Mouse (Mus musculus) gastrocnemius, postnatal 4 days (tissue): Measurements from ENCODE around the gene Trim25. TPM values are rescaled to one million over a fixed set of nuclear protein-coding genes. Genes with fewer than 3 reads are reported as not detected.

ENCODE experiments used
- DNase-seq, 2 experiments: peaks; one replicate each; pipeline ENCODE4 v3.0.0; 2021 to 2022; ENCODE audit warnings: low spot score in 2 of 2, mixed read lengths in 2 of 2
- long read RNA-seq, 2 experiments: library from polyadenylated mRNA; stranded (forward); transcript quantifications; one replicate each; pipeline ENCODE4 v2.0.0; 2021
- total RNA-seq, 2 experiments: library from RNA; stranded (reverse); gene quantifications; 2 replicates each; pipeline ENCODE4 v1.2.3; 2021

Gene Trim25
- 10 to 100 TPM; 27.9 to 32.3 TPM for total RNA-seq
- long read RNA-seq, experiment 1, full-length matches to known transcripts = 2 of 3 reads
- long read RNA-seq, experiment 1, partial matches to known transcripts = 0 of 3 reads
- long read RNA-seq, experiment 1, other reads (novel, unspliced or antisense) = 1 of 3 reads
- long read RNA-seq, experiment 2, partial matches to known transcripts = 0 of 4 reads
- long read RNA-seq, experiment 2, other reads (novel, unspliced or antisense) = 4 of 4 reads

DNA sequence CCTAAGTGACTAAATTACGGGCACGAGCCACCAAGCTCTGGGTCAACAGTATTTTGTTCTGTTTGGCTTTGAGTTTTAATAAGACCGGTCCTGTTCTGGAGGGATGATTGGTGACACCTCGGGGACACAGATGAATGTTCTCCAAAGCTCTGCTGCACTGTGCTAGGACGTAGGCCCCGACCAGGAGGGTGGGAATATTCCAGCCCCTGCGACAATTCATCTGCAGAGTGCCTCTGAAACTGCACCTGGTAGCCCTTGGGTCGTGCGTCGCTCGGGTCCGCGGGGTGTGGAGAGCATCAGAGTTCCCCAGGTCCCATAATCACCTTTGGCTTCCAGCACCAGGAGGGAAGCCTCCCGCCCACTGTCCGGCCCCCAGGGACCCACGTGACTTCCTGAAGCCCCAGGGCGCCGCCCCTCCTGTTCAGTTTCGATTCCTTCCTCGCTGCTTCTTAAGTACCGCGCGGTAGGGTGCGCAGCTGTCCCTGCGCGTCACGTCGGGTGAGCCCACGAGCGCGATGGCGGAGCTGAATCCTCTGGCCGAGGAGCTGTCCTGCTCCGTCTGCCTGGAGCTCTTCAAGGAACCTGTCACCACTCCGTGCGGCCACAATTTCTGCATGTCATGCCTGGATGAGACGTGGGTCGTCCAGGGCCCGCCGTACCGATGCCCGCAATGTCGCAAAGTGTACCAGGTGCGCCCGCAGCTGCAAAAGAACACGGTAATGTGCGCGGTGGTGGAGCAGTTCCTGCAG is at the start of gene Trim25:
Gene Trim25, plus strand, starts transcription at position 403 of the 749 bp plus-strand sequence.
- peak; percentile 80 to 92 for DNase-seq

DNA sequence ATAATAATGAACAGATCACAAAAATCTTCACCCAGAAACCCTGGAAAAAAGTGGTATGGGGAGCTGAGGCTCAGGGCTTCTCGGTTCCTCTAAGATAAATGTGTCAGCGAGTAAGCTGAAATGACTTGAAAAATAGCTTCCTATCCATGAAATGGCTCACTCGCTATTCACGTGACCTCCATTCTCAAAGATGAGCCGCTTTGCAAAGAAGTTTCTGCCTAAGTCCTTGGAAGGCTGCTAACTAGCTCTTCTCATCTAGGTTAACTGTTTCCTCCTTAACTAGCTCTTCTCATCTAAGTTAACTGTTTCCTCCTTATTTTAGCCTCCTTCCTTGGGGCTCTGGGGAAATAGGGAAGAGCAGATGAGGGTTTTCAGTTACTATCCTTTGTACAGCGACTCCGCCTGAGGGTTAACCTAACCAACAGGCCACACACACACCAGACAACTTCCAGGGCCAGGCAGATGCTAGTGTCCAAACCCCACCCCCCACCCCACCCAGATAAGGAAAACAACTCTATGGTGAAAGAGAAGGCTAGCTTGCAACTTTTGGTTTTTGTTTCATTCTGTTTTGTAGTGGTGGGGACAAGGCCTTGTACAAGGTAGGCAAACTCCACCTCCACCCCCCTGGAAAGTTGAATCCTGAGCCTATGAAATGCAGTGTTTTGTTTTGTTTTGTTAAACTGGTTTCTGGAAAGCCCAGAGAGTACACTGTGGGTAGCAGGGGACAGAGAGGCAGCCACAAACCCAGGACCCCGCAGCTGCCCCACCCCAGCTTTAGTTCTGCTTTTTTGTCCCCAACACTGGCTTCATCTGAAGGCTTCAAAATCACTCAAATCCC is 49.2 kb upstream of the Trim25 start:
- DNase-seq = no peak

DNA sequence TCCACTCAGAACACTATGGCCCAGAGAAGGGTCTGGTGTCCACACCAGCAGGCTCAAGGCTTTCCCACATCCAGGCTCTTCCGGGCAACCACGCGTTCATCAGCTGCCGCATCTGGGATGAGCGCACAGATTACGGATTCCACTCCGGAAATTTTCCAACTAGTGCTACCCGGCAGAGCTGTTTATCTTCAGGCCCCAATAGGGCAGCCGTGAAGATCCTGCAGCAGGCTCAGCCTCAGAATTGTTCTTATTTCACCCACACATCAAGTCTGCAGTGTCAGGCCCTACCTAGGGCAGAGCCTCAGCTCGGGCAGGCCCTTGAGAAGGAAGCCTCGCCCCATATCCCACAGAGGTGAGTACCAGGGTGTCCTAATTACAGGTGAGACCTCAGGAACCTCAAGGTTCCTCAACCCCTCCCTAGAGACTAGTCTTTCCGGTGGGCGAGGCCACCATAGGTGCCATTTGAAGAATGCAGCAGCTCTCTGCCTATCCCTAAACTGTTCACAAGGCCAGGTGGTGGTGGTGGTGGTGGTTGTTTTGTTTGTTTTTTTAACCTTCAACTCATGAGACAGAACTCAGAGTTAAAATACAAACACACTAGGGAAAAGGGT is 48.4 kb upstream of the Trim25 start:
- no peak for DNase-seq

DNA sequence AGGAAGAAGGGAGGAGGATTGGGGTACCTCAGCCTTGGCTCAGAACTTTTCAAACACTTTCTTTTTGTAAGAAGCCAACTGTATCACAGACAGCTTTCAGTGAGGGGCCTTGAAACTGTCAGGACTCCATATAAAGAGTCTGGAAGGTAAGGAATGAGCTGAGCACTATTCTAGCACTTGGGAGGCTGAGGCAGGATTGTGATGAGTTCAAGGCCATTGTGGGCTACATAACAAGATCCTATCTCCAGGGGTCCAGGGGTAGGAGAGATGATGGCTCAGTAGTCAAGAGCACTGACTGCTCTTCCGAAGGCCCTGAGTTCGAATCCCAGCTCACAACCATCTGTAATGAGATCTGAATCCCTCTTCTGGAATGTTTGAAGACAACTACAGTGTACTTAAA is 47.6 kb upstream of the Trim25 start:
- no peak for DNase-seq

DNA sequence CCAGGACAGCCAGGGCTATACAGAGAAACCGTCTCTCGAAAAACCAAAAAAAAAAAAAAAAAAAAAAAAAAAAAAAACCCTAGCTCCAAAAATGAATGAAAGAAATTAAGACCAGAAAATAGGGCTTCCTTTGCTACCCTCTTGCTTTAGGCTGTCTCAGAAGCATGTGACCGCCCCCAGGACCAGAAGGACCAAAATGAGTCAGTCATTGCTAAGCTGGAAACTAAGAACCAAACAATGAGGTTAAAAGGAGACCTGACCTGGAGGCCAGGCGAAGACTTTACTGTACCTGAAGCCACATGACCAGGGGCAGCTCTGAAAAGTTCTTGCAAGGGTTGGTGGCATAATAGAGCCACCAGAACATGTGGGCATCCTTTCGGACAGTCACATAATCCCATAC is 47.1 kb upstream of the Trim25 start:
- no peak for DNase-seq

DNA sequence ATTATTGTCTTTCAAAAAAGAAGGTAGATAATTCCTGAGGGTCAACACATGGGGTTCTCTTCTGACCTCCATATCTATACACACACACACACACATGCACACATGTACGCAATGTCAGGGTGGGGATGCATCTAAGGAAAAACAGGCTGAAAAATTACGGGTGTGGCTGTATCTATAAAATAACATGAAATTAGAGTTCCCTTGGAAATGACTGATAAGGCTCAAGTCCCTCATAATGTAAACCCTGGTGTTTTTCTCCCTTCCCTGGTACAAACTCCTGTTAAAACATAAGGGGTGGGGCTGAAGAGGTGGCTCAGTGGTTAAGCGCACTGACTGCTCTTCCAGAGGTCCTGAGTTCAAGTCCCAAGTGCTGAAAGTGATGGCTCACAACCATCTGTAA is 45.6 kb upstream of the Trim25 start:
- no peak for DNase-seq

DNA sequence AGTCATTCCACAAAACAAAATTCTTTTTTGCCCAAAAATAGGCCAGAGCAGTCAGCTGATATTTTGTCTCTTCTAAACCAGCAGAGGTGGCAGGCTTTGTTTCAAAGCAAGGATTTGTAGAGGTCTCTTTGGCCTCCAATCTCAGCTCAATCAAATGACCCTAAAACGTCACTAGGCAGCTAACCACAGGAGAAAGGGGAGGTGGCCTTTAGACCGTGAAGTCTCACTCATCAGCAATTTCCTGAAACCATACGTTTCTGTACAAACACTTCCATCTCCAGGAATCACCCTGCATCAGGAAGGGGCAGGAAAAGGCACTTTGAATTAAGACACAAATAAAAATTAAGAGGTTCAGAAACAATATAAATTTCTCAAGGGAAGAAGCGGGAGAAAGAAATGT is 44.4 kb upstream of the Trim25 start:
- no peak for DNase-seq

DNA sequence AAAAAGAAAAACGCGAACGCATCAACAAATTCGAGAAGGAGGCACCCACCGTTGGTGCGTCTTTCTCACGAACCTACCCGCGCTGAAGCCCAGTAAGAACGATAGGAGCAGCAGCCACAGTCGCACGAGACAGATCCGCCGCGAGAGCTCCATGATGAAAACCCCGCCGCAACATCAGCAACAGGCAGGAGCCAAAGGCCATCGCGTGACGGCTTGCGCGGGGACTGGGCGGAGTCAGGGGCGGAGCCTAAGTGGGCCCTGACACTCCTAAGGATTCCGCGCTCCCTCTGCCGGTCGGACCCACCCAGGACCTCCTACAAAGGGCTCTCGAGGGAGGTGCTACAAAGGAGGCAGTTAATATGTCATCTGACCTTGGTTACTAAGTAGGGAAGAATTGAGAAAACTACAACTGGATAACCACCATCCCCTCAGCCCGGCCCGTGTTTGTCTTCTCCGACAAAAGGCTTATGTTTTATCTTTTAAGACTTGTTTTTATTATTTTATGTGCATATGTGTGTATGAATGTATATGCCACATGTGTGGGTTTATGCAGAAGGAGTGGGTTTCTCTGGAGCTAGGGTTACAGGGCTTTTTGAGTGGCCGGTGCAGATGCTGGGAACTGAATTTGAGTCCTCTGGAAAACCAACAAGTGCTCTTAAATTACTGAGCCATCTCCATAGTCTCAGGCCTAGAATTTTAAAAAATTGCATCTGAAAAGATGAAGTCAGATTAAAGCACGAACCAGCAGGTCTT is 43.8 kb upstream of the Trim25 start, which contains the start of gene Scpep1:
Gene Scpep1, minus strand, starts transcription at position 249 of the 753 bp plus-strand sequence.
- DNase-seq = peak; percentile 91 to 98

DNA sequence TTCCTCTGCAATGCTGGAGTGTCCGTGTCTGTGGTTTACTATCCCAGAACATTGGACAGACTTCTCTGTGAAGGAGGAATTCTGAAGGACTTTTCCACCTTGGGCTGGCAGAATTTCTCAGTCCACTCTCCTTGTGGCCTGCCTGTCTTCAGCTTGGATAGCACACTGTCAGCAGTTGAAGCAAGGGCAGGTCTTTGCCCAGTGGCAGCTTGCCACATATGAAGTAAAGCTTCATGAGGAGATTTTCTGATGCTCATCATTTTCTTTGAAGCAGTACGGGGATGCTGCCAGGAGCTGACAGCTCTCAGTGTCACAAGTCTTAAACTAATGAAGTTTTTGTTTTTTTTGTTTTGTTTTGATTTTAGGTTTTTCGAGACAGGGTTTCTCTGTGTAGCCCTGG is 40.3 kb upstream of the Trim25 start:
- DNase-seq = no peak

DNA sequence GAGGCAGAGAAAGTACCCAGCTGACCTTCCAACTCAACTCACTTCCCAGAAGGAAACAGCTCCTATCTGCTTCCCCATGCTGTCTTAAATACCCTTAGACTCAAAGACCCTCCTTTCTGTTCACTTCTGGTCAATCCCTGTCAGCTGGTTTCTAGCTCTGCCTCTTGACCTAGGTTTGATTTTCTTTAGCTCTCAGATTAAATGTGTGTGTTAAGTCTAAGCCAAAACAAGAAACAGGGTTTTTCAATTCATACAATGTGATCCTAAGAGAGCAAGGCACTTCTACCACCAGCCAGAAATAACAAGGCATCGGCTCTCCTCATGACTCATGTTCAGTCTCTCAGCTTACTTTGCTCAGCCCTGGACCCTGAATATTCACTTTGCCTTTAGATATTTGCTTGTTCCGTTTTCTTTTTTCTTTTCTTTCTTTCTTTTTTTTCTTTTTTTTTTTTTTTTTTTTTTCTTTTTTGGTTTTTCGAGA is 32.3 kb upstream of the Trim25 start, which contains the start of gene Elobl:
Gene Elobl, minus strand, starts transcription at position 51 of the 481 bp plus-strand sequence.
- no peak for DNase-seq

DNA sequence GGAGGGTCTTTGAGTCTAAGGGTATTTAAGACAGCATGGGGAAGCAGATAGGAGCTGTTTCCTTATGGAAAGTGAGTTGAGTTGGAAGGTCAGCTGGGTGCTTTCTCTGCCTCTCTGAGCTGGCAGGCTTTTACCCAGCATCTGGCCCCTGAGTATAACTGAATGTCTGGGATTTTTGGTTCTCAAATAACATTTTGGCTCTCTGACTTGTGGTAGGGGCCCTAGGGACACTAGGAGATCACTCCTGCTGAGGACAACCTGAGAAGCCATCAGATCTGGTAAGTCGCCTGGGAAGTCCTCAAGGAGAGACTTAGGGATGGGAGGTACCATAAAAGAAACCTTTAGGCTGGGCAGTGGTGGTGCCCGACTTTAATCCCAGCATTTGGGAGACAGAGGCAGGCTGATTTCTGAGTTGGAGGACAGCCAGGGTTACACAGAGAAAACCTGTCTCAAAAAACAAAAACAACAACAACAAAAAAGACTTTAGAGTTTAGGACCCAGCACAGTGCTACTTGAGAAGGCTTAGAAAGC is 28.9 kb upstream of the Trim25 start, which contains the start of gene Coil:
Gene Coil, plus strand, starts transcription at position 51 of the 531 bp plus-strand sequence.
- peak; percentile 33 to 35 for DNase-seq

DNA sequence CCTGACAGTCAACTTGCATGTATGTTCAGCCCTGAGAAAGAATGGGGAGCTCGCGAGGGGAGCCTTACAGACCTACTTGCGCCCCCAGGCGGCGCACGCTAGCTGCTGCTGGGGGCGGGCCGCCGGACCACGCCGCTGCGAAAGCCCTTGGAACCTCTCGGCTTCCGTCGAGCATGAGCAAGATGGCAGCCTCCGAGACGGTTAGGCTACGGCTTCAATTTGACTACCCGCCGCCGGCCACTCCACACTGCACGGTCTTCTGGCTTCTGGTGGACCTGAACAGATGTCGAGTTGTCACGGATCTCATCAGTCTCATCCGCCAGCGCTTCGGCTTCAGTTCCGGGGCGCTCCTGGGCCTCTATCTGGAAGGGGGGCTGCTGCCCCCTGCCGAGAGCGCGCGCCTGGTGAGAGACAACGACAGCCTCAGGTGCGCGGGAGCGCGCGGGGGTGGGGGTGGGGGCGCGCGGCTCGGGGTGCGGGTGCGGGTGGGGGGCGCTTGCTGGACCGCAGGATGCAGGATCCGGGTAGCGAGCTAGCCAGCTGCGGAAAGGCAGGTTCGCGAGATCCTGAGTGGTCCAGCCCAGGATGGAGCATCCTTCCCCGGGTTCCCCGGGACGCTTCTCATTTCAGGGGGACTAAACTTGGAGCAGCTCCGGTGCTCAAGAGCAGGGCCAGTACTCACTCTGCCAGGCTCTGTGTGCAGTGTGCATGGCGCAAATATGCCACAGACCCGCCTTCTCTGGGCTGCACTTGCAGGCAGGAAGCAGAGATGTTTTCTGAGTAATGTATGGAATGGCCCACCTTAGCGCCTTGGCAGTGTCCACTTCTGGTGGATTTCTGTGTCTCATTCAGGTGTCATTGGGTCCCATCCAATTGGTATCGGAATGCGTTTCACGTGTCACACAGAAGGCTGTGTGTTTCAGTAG is 25.1 kb upstream of the Trim25 start:
- peak; percentile 90 to 95 for DNase-seq

DNA sequence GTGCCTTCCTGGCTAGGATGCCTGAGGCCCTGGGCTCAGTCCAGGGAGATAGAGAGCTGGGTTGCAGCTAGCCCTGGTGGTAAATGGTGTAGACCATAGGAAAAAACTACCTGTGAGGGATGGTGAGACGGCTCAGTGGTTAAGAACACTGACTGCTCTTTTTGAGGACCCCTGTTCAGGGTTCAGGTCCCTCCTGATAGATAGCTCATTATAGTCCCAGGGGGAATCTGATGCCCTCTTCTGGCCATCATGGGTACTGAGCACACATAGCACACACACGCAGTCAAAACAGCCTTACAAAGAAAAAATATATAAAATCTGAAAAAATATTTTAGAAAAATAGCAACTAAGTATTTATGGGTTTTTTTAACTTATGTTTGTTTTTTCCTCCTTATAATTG is 22.9 kb upstream of the Trim25 start:
- no peak for DNase-seq

DNA sequence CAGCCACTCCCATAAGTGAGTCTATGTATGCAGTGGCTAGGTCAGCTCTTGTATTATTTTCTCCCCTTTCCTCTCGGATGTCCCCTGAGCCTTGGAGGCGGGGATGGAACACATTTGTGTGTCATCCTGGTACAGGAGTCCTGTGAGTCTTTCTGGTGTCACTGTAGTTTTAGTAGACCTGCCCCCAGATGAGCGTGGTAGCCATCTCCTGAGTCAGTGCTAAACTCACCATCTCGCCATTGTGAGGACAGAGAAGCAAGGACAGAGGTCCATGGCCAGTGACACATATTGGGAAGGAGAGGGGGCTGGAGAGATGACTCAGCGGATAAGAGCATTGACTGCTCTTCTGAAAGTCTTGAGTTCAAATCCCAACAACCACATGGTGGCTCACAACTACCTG is 22.0 kb upstream of the Trim25 start:
- DNase-seq = no peak

DNA sequence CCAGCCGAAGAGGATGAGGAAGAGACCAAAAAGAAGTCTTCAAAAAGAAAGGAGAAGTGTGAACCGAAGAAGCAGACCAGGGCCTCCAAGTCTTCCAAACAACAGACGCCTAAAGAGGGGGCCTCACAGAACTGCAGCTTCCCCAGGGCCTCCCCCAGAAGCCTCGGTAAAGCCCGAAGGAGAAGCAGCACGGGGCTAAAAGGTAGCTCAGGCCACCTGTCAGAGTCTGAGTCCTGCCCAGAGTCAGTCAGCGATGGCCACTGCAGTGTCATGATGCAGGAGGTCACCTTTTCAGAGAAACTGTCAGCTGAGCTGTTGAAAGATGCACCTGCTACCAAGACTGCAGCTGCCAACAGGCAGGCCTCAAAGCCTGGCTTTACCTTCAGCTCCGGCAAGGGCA is 17.8 kb upstream of the Trim25 start:
- DNase-seq = no peak

DNA sequence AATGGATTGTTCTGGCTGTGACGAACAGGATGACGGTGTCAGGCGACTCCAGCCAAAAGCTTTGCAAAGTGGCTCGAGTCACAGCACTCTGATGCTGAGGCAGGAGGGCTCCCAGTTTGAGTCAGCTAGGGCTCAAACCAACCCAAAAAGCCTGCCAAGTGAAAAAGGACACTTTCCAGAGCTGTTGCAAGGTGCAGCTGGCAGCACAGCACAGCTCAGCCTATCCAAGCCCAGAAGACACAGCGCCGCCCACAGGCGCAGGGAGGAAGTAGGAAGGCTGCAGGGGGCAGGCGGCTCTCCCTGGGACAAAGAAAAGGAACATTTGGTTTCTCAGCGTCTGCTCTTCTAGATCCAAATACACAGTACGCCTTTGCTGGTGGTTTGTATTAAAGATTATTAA is 12.6 kb upstream of the Trim25 start:
- DNase-seq = no peak

DNA sequence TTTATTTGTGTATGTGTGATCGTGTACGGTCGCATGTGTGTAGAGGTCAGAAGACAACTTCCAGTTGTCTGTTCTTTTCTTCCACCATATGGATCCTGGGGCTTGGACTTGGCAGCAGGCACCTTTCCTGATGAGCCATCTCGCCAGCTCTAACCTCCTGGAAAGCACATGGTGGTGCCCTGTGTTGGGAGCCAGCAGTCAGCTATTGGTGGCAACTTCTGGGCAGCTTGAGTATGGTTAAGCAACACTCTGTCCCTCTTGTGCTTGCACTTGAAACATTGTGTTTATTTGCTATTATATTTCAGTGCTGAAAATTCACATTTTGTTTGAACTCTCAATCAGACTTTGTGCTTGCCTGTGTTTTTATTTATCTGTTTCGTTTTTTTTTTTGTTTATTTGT is 10.2 kb upstream of the Trim25 start:
- DNase-seq = no peak

DNA sequence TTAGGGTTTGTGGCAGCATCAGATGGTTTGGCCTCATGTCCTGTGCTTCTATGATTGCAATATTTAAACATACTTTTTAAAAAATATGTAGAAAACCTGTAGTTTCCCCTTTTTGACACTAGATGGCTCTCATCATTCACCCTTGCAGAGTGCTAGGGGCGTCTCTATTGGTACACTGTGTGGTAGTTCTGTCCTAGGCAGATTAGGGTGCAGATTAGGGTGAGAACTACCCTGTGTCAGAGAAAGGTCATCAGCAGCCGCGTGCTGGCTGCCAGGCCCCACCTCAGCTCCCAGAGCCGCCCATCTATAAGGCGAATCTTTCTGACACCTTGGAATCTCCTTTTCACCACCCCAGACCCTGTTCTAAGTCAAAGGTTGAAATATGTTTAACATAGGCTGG is 9.6 kb upstream of the Trim25 start:
- no peak for DNase-seq

DNA sequence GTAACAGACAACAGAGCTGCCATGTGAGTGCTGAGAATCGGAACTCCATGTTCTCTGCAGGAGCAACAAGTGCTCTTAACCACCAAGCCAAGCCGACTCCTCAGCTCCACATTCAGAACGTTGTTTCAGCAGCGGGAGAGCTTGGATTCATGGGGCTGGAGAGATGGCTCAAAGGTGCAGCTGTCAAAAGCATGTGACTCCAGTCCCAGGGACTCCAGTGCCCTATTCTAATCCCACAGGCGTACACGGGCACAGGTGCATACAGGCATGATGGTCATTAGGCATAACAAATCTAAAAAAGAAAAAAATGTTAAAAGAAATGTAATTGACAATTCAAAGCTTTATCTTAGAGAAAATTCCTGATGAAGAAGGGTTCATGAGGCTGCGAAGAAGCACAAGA is 6.0 kb upstream of the Trim25 start:
- DNase-seq = peak in 1 of 2 experiments; percentile 6
